Mouse (Mus musculus): Measurements from ENCODE around the gene Cacna1d. TPM values are rescaled to one million over a fixed set of nuclear protein-coding genes. Genes with fewer than 3 reads are reported as not detected.

The Cacna1d gene
- total RNA-seq, 2 experiments from 2014 or later, result 52.3 to 56.0 TPM

- no peak for TF ChIP-seq CTCF (IDR thresholded peaks at IDR 0.05)
- intact Hi-C loops (cut with DNase I), result no loop called here
- no peak for DNase-seq (ENCODE audit: extremely low spot score in 1 of 2, low spot score in 2 of 2)
- H3K4me3 ChIP-seq, result no peak overlapping the region
- H3K27ac ChIP-seq, result no peak overlapping the region
These were observed 325.2 kb downstream of the Cacna1d start for GRCm38 (mm10) chr14:30166036-30166435.

DNA sequence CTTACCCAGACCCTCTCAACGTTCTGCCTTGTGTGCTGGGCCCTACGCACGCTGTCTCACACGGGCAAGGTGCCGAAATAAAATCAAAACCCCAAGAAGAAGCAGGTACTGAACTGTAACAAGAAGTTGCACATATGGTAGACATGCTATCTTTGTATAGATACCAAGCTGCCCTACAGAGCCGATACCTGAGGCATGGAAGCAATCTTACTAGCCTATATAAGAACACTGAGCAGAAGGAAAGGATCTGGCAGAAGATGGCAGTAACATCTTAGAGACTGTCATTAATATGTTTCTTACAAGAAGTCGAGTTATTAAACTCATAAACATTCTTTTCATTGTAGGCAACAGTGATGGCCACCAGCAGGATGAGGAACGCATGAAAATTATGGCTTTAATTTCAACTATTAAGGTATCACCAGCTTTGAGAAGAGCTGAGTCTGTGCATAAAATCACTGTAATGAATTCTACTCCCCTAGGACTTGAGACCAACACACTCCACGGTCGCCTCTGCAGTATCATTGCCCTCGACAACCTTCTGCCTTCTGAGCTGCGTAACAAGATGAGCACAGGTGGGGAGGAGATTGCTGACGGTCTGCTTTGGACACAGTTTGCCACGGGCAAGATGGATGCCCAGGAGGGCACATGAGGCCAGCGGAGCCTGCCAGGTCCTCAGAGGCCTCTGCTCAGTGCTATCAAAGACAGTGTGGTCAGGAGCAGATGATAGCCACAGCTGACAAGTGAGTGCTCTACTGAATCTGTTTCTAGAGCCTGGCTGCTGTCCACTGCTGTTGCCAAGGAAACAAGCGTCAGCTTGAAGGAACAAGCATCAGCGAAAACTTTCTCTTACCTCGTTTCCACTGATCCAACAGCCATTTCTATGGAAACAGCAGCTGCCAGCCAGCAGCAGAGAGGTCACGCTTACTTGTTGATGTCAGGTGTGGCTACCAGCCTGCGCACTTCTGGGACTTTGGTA lies 327.2 kb downstream of the Cacna1d start:
- Histone ChIP-seq H3K4me3 (no peak overlapping the region), H3K27ac (peak overlapping the region; percentile 57)
- intact Hi-C loops (cut with DNase I), result no loop called here
- DNase-seq (ENCODE audit: extremely low spot score in 1 of 2, low spot score in 2 of 2), result peak; percentile 47 to 58
- TF ChIP-seq CTCF (IDR thresholded peaks at IDR 0.05), result no peak

DNA sequence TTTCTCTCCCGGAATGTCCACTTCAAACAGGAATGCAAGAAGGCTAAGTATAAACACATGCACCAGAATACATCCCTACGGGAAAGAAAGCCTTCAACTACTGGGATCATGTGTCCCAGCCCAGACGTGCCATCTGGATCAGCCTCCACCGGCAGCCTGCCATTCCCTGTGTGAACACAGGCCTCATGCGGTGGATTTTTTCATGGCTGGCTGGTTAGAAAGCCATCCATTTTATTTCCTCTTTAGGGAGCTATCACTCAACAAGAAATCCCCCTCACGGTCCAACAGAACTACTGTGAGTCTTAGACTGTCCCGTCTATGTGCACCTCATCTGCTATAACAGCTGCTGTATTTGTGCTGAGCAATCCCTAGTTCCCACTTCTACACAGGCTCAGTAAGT lies 343.5 kb downstream of the Cacna1d start:
- intact Hi-C loops (cut with DNase I), result no loop called here
- Histone ChIP-seq H3K4me3 (no peak overlapping the region), H3K27ac (0 out of 2 replicates have a peak overlapping the region, but pooled peaks have one; percentile 2)
- DNase-seq (ENCODE audit: extremely low spot score in 1 of 2, low spot score in 2 of 2), result no peak
- no peak for TF ChIP-seq CTCF (IDR thresholded peaks at IDR 0.05)

DNA sequence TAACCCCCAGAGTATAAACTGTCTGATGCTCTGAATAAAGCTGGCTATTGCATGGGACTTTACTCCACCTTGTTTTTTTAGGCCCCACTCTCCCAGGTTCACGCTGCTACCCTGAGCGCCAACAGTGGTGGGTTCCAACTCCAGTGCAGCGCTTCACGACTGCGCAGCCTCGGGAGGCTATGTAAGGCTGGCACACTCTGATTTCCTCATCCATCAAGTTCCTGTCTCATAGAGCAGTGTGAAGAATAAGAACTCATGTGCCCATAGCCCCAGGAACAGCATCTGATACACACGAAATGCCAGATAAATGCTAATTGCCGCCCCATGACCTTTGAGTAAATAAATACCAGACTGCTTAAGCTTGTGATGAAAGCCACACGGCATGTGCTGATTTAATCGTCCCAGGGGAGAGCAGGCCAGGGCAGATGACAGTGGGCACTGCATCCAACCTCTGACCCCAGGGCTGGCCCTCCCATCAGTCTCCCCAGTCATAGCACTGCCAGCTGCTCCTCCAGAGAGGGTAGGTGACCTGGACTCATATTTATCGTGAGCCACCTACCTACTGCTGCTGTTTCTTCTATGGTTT lies 352.8 kb downstream of the Cacna1d start:
- no peak overlapping the region for H3K27ac ChIP-seq
- DNase-seq (ENCODE audit: extremely low spot score in 1 of 2, low spot score in 2 of 2), result no peak
- H3K4me3 ChIP-seq, result no peak overlapping the region
- intact Hi-C loops (cut with DNase I), result loop anchor here (5.0 kb wide), 3 partner anchors 229 to 434 kb away; no protein-coding TSS in a partner anchor
- TF ChIP-seq CTCF (IDR thresholded peaks at IDR 0.05), result no peak

DNA sequence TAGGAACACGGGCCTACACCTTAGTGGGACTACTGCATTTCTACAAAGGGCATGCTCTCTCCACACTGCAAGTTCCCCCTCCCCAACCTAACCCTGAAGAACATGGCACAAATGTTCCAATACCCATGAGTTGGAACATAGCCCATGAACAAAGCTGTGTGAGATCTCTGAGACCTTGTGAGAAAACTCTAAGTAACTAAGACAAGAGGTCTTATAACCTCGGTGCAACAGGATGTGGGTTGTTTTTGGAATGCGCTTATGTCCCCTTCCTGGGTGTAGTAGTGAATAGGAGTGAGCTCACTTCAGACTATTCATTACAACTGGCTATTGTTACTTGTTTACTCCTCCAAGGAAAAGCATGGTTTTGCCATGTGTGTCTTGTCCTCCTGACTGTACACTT lies 353.3 kb downstream of the Cacna1d start:
- Histone ChIP-seq H3K4me3 (no peak overlapping the region), H3K27ac (no peak overlapping the region)
- DNase-seq (ENCODE audit: extremely low spot score in 1 of 2, low spot score in 2 of 2), result no peak
- TF ChIP-seq CTCF (IDR thresholded peaks at IDR 0.05), result no peak
- intact Hi-C loops (cut with DNase I), result loop anchor here (1.0 to 5.0 kb wide), 5 partner anchors 215 to 434 kb away; no protein-coding TSS in a partner anchor

DNA sequence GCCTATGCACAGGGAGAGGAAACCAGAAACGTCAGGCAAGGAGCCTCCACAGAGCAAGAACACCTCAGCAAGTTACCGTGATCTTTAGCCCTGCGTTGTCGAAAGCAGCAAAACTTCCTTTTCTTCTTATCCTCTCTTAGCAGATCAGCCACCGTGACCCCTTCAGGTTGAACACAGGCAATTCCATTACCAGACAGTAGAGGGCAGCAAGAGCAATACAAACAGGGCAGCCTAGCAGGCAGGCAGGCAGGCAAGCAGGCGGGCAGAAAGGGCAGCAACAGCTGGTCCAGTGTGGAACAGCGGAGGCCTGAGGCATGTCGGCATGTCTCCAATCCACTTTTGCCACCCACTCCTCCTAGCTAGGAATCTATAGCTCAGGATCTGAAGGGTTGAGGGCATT lies 354.3 kb downstream of the Cacna1d start:
- TF ChIP-seq CTCF (IDR thresholded peaks at IDR 0.05), result peak; percentile 92
- DNase-seq (ENCODE audit: extremely low spot score in 1 of 2, low spot score in 2 of 2), result peak; percentile 80 to 83
- H3K4me3 ChIP-seq, result no peak overlapping the region
- intact Hi-C loops (cut with DNase I), result loop anchor here (1.0 to 5.0 kb wide), 5 partner anchors 216 to 435 kb away; no protein-coding TSS in a partner anchor
- no peak overlapping the region for H3K27ac ChIP-seq

DNA sequence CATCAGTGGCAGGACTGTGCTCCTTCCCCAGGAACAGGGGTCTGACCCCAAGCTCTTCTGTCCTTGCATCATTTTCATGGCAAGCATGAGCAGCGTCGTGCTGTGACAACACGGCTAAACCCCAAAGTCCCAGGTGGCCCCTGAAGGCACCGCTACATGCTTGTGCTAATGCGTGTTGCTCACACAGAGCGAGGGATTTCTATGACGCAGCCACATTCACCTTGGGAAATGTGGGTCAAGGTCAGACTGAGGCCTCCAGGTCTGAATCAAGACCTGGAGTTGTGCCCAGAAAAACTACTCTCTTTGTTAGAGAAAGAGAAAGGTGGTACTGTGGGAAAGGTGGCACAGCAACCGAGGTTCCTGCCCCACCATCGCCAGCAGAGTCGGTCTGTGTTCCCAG lies 355.9 kb downstream of the Cacna1d start:
- Histone ChIP-seq H3K4me3 (no peak overlapping the region), H3K27ac (no peak overlapping the region)
- no peak for DNase-seq (ENCODE audit: extremely low spot score in 1 of 2, low spot score in 2 of 2)
- TF ChIP-seq CTCF (IDR thresholded peaks at IDR 0.05), result no peak
- intact Hi-C loops (cut with DNase I), result loop anchor here (5.0 kb wide), 3 partner anchors 232 to 437 kb away; no protein-coding TSS in a partner anchor

DNA sequence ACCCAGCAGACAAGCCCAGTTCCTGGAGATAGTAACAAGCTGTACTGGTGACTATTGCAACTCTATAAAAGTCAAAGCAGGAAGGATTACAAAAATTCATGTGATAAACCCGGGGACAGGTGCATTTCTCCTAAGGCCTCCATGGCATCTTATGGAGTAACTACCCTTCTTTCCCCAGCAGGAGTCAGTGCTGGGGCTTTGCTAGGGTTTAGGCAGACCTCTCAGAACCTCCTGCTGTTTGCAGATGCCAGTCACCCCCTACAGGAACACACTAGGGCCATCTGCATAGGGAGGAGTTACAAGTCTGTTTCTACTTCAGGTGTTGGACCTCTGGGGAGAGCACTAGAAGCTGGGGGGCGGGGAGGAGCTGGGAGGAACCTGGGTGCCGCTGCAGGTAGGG lies 357.6 kb downstream of the Cacna1d start:
- peak; percentile 14; the same call in 1 of the 2 replicates for TF ChIP-seq CTCF (IDR thresholded peaks at IDR 0.05)
- H3K4me3 ChIP-seq, result no peak overlapping the region
- intact Hi-C loops (cut with DNase I), result no loop called here
- H3K27ac ChIP-seq, result no peak overlapping the region
- no peak for DNase-seq (ENCODE audit: extremely low spot score in 1 of 2, low spot score in 2 of 2)

DNA sequence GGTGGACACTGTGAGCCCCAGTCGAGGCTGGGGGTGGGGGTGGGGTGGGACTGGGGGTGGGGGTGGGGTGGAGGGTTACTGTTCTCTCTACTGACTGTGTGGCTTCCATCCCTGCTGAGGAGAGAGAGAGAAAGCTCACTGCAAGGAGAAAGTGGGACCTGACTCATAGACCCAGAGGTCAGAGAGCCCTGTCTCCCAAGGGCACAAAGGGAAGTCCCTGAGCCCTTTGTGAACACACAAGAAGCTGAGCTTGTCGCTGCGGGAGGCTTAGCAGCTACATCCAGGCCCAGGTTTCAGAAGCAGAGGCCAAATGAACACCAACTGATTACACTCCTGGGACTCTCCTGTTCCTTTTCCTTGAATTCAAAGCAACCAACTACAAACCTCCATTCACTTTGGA lies 360.0 kb downstream of the Cacna1d start:
- Histone ChIP-seq H3K27ac (no peak overlapping the region), H3K4me3 (no peak overlapping the region)
- TF ChIP-seq CTCF (IDR thresholded peaks at IDR 0.05), result no peak
- intact Hi-C loops (cut with DNase I), result no loop called here
- no peak for DNase-seq (ENCODE audit: extremely low spot score in 1 of 2, low spot score in 2 of 2)

GRCm38 (mm10) chr14:30130092-30130491 lies 361.2 kb downstream of the Cacna1d start:
- intact Hi-C loops (cut with DNase I), result no loop called here
- Histone ChIP-seq H3K4me3 (no peak overlapping the region), H3K27ac (no peak overlapping the region)
- TF ChIP-seq CTCF (IDR thresholded peaks at IDR 0.05), result no peak
- no peak for DNase-seq (ENCODE audit: extremely low spot score in 1 of 2, low spot score in 2 of 2)

DNA sequence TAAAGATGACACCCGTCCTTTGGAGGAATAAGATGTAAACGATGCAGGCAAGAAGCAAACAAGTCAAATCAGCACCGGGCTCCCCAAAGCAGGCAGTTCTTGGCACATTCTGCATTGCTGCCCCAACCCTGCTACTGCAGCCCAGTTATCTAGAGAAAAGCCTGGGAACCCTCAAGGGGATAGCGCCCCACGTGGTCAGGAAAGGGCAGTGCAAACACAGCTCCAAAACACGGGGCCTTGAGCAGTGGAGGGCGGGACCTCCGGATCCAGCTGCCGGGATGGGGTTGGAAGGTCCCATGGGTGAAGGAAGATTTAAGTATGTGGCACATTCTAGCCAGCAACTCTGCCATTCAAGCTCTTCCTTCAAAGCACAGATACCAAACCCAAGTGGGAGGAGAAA lies 361.9 kb downstream of the Cacna1d start:
- DNase-seq (ENCODE audit: extremely low spot score in 1 of 2, low spot score in 2 of 2), result peak in 1 of 2 experiments; percentile 25
- intact Hi-C loops (cut with DNase I), result loop anchor here (5.0 kb wide), 3 partner anchors 68 to 168 kb away; no protein-coding TSS in a partner anchor
- Histone ChIP-seq H3K4me3 (no peak overlapping the region), H3K27ac (no peak overlapping the region)
- peak; percentile 61 for TF ChIP-seq CTCF (IDR thresholded peaks at IDR 0.05)
